Mouse (Mus musculus): ENCODE measurements around the gene Aplnr. TPM values are rescaled to one million over a fixed set of nuclear protein-coding genes. Genes with fewer than 3 reads are reported as not detected.

Aplnr gene
- polyA plus RNA-seq, 1 experiment from 2014 or later, result 24.8 TPM

GRCm38 (mm10) chr2:85105426-85106013 lies 30.5 kb upstream of the Aplnr start:
- H3K9me3 ChIP-seq (replicated peaks; ENCODE audit: control insufficient read depth, low read length), result no peaks in the 10 kb centered on the region
- no peaks in the 10 kb centered on the region for H3K4me1 ChIP-seq (ENCODE audit: control insufficient read depth, insufficient read depth, low read length)
- H3K27me3 ChIP-seq (replicated peaks; ENCODE audit: control insufficient read depth, insufficient read depth, low read length), result no peaks in the 10 kb centered on the region
- H3K4me3 ChIP-seq (ENCODE audit: low read depth, low read length), result no peak overlapping the region
- no peak for DNase-seq (ENCODE audit: low spot score)
- WGBS, result 90% methylated on average over 11 of the region's 11 CpGs
- no peak overlapping the region for H3K9ac ChIP-seq (ENCODE audit: low read length)
- H3K4me2 ChIP-seq (ENCODE audit: low read length), result no peak overlapping the region
- ATAC-seq, result no peak
- H3K27ac ChIP-seq (ENCODE audit: low read depth, low read length), result no peak overlapping the region
- no peaks in the 10 kb centered on the region for H3K36me3 ChIP-seq (ENCODE audit: control insufficient read depth, insufficient read depth, low read length)

GRCm38 (mm10) chr2:85106068-85106790 lies 29.8 kb upstream of the Aplnr start:
- H3K27ac ChIP-seq (ENCODE audit: low read depth, low read length), result no peak overlapping the region
- no peak overlapping the region for H3K4me2 ChIP-seq (ENCODE audit: low read length)
- H3K36me3 ChIP-seq (ENCODE audit: control insufficient read depth, insufficient read depth, low read length), result no peaks in the 10 kb centered on the region
- no peak overlapping the region for H3K4me3 ChIP-seq (ENCODE audit: low read depth, low read length)
- 78% methylated on average over 7 of the region's 7 CpGs for WGBS
- no peaks in the 10 kb centered on the region for H3K27me3 ChIP-seq (replicated peaks; ENCODE audit: control insufficient read depth, insufficient read depth, low read length)
- H3K4me1 ChIP-seq (ENCODE audit: control insufficient read depth, insufficient read depth, low read length), result no peaks in the 10 kb centered on the region
- H3K9me3 ChIP-seq (replicated peaks; ENCODE audit: control insufficient read depth, low read length), result no peaks in the 10 kb centered on the region
- no peak for DNase-seq (ENCODE audit: low spot score)
- no peak overlapping the region for H3K9ac ChIP-seq (ENCODE audit: low read length)
- no peak for ATAC-seq

DNA sequence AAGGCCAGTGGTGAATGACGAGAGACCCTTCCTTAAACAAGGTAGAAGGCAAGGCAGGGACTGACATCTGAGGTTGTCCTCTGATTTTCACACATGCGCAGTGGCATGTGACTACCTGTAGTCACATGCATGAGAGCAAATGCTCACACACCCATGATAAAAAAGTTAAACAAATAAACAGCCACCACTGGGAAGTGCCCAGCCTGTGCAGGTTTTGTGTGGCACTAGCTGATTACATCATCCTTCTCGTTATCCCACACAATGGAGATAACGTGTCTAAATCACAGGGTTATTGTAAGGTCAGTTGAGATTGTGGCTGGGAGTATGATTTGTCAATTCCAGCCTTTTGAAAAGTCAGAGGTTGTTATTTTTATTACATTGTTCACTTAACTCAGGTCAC lies 29.1 kb upstream of the Aplnr start:
- no peak for DNase-seq (ENCODE audit: low spot score)
- Histone ChIP-seq H3K27ac (ENCODE audit: low read depth, low read length) (no peak overlapping the region), H3K27me3 (replicated peaks; ENCODE audit: control insufficient read depth, insufficient read depth, low read length) (no peaks in the 10 kb centered on the region), H3K9me3 (replicated peaks; ENCODE audit: control insufficient read depth, low read length) (no peaks in the 10 kb centered on the region), H3K36me3 (ENCODE audit: control insufficient read depth, insufficient read depth, low read length) (no peaks in the 10 kb centered on the region), H3K4me2 (ENCODE audit: low read length) (no peak overlapping the region), H3K4me3 (ENCODE audit: low read depth, low read length) (no peak overlapping the region), H3K4me1 (ENCODE audit: control insufficient read depth, insufficient read depth, low read length) (no peaks in the 10 kb centered on the region), H3K9ac (ENCODE audit: low read length) (no peak overlapping the region)
- no peak for ATAC-seq
- WGBS, result 62% methylated on average over 4 of the region's 4 CpGs

DNA sequence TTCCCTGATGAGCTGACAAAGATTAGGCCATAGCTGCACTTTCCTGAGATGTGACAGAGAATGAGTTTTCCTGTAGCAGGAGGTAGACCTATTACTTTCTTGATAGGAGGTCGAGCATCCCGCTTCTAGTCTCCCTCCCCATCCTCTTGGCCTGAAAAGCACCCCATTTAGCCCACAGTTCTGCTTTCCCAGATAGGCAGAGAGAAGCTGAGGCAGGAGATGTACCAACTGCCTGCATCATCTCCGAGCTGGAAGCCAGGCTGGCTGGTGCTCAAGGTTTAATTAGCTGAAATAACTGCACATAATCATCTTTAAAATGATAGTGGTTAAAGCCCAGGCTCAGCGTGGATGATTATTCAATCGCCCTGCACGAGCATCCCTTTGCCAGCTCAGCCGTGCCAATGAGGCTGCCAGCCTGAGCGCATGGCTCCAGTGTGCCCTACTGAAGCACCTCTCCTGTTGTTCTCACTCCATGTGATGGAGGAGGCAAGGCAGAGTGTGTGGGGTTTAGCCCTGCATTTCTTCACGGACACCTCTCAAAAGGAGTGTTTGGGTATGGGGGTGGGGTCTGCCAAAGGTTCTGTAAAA lies 25.6 kb upstream of the Aplnr start:
- Histone ChIP-seq H3K9me3 (replicated peaks; ENCODE audit: control insufficient read depth, low read length) (no peaks in the 10 kb centered on the region), H3K36me3 (ENCODE audit: control insufficient read depth, insufficient read depth, low read length) (no peaks in the 10 kb centered on the region), H3K27ac (ENCODE audit: low read depth, low read length) (peak overlapping the region; percentile 52; the same call in 1 of the 2 replicates), H3K27me3 (replicated peaks; ENCODE audit: control insufficient read depth, insufficient read depth, low read length) (no peaks in the 10 kb centered on the region), H3K4me2 (ENCODE audit: low read length) (no peak overlapping the region), H3K9ac (ENCODE audit: low read length) (no peak overlapping the region), H3K4me1 (ENCODE audit: control insufficient read depth, insufficient read depth, low read length) (no peaks in the 10 kb centered on the region), H3K4me3 (ENCODE audit: low read depth, low read length) (no peak overlapping the region)
- DNase-seq (ENCODE audit: low spot score) (peak; percentile 54), ATAC-seq (peak; percentile 67; the same call in 1 of the 2 replicates)
- WGBS, result 66% methylated on average over 9 of the region's 9 CpGs

DNA sequence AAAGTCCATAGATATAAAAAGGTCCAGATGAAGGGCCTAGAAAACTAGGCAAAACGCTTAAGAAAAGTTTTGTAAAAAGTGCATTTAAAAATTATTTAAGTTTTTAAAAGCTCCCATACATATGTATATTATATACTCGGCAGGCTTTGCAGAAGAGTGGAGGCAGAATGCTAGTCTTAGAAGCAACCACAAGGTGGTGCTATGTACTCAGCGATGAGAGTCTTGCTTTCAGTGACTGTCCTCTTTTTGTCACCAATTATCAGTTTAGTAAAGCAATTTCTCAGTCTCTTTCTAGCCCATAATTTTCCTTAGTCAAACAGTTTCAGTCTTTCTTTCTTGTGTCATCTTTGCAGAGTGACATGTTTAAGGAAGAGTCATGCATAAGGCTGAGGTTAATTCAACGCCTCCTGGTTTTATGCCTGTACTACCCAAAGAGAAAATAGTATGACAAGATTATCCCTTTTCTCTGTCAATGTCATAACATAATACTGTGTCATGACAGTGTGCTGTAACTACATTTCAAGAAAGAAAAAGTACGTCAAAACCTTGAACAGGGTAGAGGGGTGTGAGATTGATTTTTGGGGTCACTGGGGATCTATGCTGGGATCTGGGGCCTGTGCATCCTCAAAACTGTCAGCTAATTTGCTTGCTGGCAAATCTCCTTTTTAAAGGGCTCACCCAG lies 12.7 kb upstream of the Aplnr start:
- ATAC-seq, result peak; percentile 84
- Histone ChIP-seq H3K9me3 (replicated peaks; ENCODE audit: control insufficient read depth, low read length) (no peaks in the 10 kb centered on the region), H3K9ac (ENCODE audit: low read length) (no peak overlapping the region), H3K27ac (ENCODE audit: low read depth, low read length) (no peak overlapping the region), H3K27me3 (replicated peaks; ENCODE audit: control insufficient read depth, insufficient read depth, low read length) (no peaks in the 10 kb centered on the region), H3K4me2 (ENCODE audit: low read length) (no peak overlapping the region), H3K4me1 (ENCODE audit: control insufficient read depth, insufficient read depth, low read length) (no peaks in the 10 kb centered on the region), H3K36me3 (ENCODE audit: control insufficient read depth, insufficient read depth, low read length) (no peaks in the 10 kb centered on the region), H3K4me3 (ENCODE audit: low read depth, low read length) (no peak overlapping the region)
- WGBS, result 30% methylated on average over 5 of the region's 5 CpGs
- DNase-seq (ENCODE audit: low spot score), result peak; percentile 88

- DNase-seq (ENCODE audit: low spot score), result peak; percentile 80
- H3K9ac ChIP-seq (ENCODE audit: low read length), result no peak overlapping the region
- H3K9me3 ChIP-seq (replicated peaks; ENCODE audit: control insufficient read depth, low read length), result no peaks in the 10 kb centered on the region
- H3K36me3 ChIP-seq (ENCODE audit: control insufficient read depth, insufficient read depth, low read length), result no peaks in the 10 kb centered on the region
- ATAC-seq, result peak; percentile 93
- no peaks in the 10 kb centered on the region for H3K4me1 ChIP-seq (ENCODE audit: control insufficient read depth, insufficient read depth, low read length)
- no peak overlapping the region for H3K4me2 ChIP-seq (ENCODE audit: low read length)
- H3K4me3 ChIP-seq (ENCODE audit: low read depth, low read length), result no peak overlapping the region
- no peaks in the 10 kb centered on the region for H3K27me3 ChIP-seq (replicated peaks; ENCODE audit: control insufficient read depth, insufficient read depth, low read length)
- WGBS, result 43% methylated on average over 1 of the region's 1 CpGs
- no peak overlapping the region for H3K27ac ChIP-seq (ENCODE audit: low read depth, low read length)
Observed at GRCm38 (mm10) chr2:85123869-85124535, 12.0 kb upstream of the Aplnr start.

- DNase-seq (ENCODE audit: low spot score), result no peak
- 39% methylated on average over 6 of the region's 6 CpGs for WGBS
Observed at GRCm38 (mm10) chr2:85129496-85129971, 6.5 kb upstream of the Aplnr start.

GRCm38 (mm10) chr2:85131226-85131625 lies 4.8 kb upstream of the Aplnr start:
- Histone ChIP-seq H3K27ac (ENCODE audit: low read depth, low read length) (no peak overlapping the region), H3K4me1 (ENCODE audit: control insufficient read depth, insufficient read depth, low read length) (no peaks in the 10 kb centered on the region), H3K36me3 (ENCODE audit: control insufficient read depth, insufficient read depth, low read length) (no peaks in the 10 kb centered on the region), H3K27me3 (replicated peaks; ENCODE audit: control insufficient read depth, insufficient read depth, low read length) (no peaks in the 10 kb centered on the region), H3K9me3 (replicated peaks; ENCODE audit: control insufficient read depth, low read length) (no peaks in the 10 kb centered on the region), H3K9ac (ENCODE audit: low read length) (no peak overlapping the region), H3K4me3 (ENCODE audit: low read depth, low read length) (no peak overlapping the region), H3K4me2 (ENCODE audit: low read length) (no peak overlapping the region)
- WGBS, result 27% methylated on average over 2 of the region's 2 CpGs
- ATAC-seq (no peak), DNase-seq (ENCODE audit: low spot score) (no peak)

More at GRCm38 (mm10) chr2:85129496-85129971, 6.5 kb upstream of the Aplnr start:
- Histone ChIP-seq H3K4me3 (ENCODE audit: low read depth, low read length) (no peak overlapping the region), H3K9me3 (replicated peaks; ENCODE audit: control insufficient read depth, low read length) (no peaks in the 10 kb centered on the region), H3K36me3 (ENCODE audit: control insufficient read depth, insufficient read depth, low read length) (no peaks in the 10 kb centered on the region), H3K27ac (ENCODE audit: low read depth, low read length) (no peak overlapping the region), H3K27me3 (replicated peaks; ENCODE audit: control insufficient read depth, insufficient read depth, low read length) (no peaks in the 10 kb centered on the region), H3K9ac (ENCODE audit: low read length) (no peak overlapping the region), H3K4me1 (ENCODE audit: control insufficient read depth, insufficient read depth, low read length) (no peaks in the 10 kb centered on the region), H3K4me2 (ENCODE audit: low read length) (no peak overlapping the region)
- ATAC-seq, result no peak
